Mouse (Mus musculus) macrophage (primary cell): ENCODE data around the gene Rnf114. TPM values are rescaled to one million over a fixed set of nuclear protein-coding genes. Genes with fewer than 3 reads are reported as not detected.

Experiments
- H3K27ac ChIP-seq: fragments of 350-480 bp; formaldehyde crosslinking; 2 replicates; pipeline ENCODE4 v1.9.0; 2021
- H3K36me3 ChIP-seq: fragments of 350-480 bp; formaldehyde crosslinking; 2 replicates; pipeline ENCODE4 v1.9.0; 2021; ENCODE audit errors: inconsistent target
- H3K4me3 ChIP-seq: fragments of 350-480 bp; formaldehyde crosslinking; 2 replicates; pipeline ENCODE4 v1.9.0; 2021; ENCODE audit errors: inconsistent target
- H3K79me2 ChIP-seq: fragments of 350-480 bp; formaldehyde crosslinking; 2 replicates; pipeline ENCODE4 v1.9.0; 2021; ENCODE audit errors: inconsistent target
- WGBS: methylation state at CpG from one replicate; pipeline ENCODE4 v1.1.7; 2026; ENCODE audit warnings: inconsistent platforms; ENCODE audit not compliant: missing documents; 5-methylcytosine and 5-hydroxymethylcytosine counted together
- polyA plus RNA-seq: library from polyadenylated mRNA; stranded (reverse); fragments of 250-400 nt; gene quantifications from 3 replicates; pipeline ENCODE4 v1.2.4, GENCODE M21; 2018; ENCODE audit warnings: inconsistent platforms

The Rnf114 gene
- polyA plus RNA-seq, 1 experiment from 2014 or later, result 48.9 TPM

DNA sequence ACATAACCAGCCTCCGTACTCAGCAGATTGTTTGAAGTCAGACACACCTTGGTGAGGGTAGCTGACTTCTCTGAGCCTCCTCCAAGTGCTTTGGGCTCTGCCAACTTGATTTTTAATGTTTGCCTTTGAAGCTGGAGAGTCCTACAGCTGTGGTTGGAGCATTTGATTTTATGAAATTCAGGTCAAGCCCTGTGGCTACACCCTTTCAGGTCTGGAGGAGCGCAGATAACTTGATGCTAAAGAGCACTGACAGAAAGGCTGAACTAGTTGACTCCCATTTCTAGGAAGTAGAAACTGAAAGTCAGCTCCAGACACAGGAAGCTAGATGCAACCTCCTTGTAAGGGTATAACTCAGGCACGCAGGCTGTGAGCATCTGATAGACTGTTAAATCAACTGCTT lies 12.7 kb downstream of the Rnf114 start:
- Histone ChIP-seq H3K36me3 (peaks cover 36% of the 10 kb centered on the region), H3K27ac (peak overlapping the region; percentile 91), H3K4me3 (peak overlapping the region; percentile 67), H3K79me2 (peaks cover 64% of the 10 kb centered on the region)
- 15% methylated on average over 3 of the region's 3 CpGs for WGBS

- Histone ChIP-seq H3K36me3 (peaks cover 52% of the 10 kb centered on the region), H3K27ac (peak overlapping the region; percentile 91; the same call in 1 of the 2 replicates), H3K4me3 (no peak overlapping the region), H3K79me2 (peaks cover 80% of the 10 kb centered on the region)
- 98% methylated on average over 8 of the region's 10 CpGs for WGBS
Measured at GRCm38 (mm10) chr2:167506546-167507260, 14.3 kb downstream of the Rnf114 start.

DNA sequence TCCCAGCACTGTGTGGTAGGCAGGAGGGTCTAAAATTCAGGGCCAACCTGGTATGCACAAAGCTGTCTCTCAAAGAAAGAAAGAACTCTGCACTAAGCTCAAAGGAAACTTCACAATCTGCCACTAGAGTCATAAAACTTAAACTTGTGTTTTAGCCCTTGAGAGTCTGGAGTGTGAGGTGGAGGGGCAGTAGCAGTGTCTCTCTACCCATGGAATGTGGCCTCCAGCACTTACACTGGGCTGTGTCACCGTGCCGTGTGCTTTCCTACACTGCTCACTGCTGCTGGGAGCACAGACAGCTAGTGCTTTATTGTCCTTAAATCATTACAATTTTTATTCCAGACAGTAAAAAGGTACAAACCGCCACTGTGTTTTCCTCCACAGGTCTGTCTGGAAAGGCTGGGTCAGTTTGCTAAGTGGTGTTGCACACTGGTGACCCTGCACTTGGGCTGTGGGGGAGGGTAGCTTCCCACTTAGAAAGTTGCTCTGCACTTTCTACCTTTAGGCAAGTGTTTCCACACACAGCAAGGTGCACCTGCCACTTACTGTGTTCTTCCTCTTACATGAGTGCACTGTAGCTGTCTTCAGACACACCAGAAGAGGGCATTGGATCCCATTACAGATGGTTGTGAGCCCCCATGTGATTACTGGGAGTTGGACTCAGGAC lies 15.4 kb downstream of the Rnf114 start:
- Histone ChIP-seq H3K79me2 (peaks cover 91% of the 10 kb centered on the region), H3K27ac (no peak overlapping the region), H3K36me3 (peaks cover 64% of the 10 kb centered on the region), H3K4me3 (no peak overlapping the region)
- 95% methylated on average over 3 of the region's 3 CpGs for WGBS

- H3K27ac ChIP-seq, result no peak overlapping the region
- H3K79me2 ChIP-seq, result peaks cover 98% of the 10 kb centered on the region
- WGBS, result 93% methylated on average over 2 of the region's 4 CpGs
- H3K4me3 ChIP-seq, result no peak overlapping the region
- H3K36me3 ChIP-seq, result peaks cover 71% of the 10 kb centered on the region
Measured at GRCm38 (mm10) chr2:167508569-167508968, 16.1 kb downstream of the Rnf114 start.

DNA sequence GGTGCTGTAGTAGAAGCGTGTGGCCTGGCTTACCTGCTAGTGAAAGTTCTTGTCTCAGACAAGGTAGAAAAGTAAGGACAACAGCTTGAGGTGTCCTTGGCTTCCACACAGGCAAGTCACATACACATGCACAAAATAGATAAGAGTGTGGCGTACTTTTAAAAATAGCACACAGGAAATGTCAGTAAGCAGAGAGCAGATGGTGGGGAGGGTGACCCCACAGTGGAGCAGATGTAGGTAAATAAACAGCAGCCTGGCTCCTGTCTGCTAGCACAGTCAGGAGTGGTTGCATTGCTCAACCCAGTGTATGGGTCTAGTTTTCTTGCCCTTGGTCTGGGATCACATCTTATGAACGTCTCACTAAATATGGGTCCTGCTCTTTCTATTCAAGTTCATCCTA lies 18.0 kb downstream of the Rnf114 start:
- H3K36me3 ChIP-seq, result peaks cover 90% of the 10 kb centered on the region
- no peak overlapping the region for H3K4me3 ChIP-seq
- H3K79me2 ChIP-seq, result peaks cover 92% of the 10 kb centered on the region
- 44% methylated on average over 3 of the region's 3 CpGs for WGBS
- H3K27ac ChIP-seq, result no peak overlapping the region

DNA sequence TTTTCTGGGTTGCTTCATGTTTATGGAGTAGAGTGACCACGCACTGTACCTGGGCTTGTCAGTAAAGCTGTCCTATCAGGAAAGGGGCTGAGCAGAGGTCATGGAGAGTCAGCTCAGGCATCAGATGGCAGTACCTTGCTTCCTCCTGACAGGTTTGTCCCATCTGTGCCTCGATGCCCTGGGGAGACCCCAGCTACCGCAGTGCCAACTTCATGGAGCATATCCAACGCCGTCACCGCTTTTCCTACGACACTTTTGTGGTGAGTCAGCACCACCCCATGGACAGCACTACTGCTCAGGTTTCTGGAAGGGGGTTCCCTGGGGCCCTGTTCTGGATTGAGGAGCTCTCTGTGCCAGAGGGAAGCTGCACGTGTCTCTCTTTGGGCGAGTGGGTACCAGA lies 19.9 kb downstream of the Rnf114 start:
- H3K27ac ChIP-seq, result no peak overlapping the region
- WGBS, result 94% methylated on average over 9 of the region's 9 CpGs
- H3K4me3 ChIP-seq, result no peak overlapping the region
- H3K36me3 ChIP-seq, result peaks cover 100% of the 10 kb centered on the region
- H3K79me2 ChIP-seq, result peaks cover 73% of the 10 kb centered on the region

- Histone ChIP-seq H3K4me3 (no peak overlapping the region), H3K79me2 (peaks cover 67% of the 10 kb centered on the region), H3K27ac (no peak overlapping the region), H3K36me3 (peaks cover 100% of the 10 kb centered on the region)
- 97% methylated on average over 5 of the region's 5 CpGs for WGBS
Measured at GRCm38 (mm10) chr2:167512970-167513369, 20.5 kb downstream of the Rnf114 start.

GRCm38 (mm10) chr2:167514641-167515040 lies 22.2 kb downstream of the Rnf114 start:
- Histone ChIP-seq H3K79me2 (peaks cover 50% of the 10 kb centered on the region), H3K4me3 (no peak overlapping the region), H3K36me3 (peaks cover 84% of the 10 kb centered on the region), H3K27ac (no peak overlapping the region)
- 99% methylated on average over 4 of the region's 4 CpGs for WGBS

DNA sequence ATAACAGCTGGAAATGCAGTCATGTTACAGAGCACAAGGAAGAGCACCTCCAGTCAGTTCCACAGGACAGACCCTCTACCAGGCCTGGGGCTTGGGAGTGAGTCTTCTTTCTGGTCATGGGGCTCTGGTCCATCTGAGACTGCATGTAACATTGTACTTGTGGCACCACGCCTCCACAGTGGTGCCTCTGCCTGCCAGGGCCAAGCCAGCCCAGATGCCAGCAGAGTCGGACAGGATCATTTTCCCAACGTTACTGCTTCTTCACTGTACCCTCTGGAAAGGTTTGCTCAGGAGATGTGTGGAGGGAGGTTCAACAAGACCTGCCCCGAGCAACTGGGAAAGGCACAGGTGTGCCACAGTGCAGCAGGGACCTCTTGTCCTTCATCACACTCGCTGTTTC lies 23.2 kb downstream of the Rnf114 start:
- Histone ChIP-seq H3K4me3 (no peak overlapping the region), H3K36me3 (peaks cover 74% of the 10 kb centered on the region), H3K27ac (no peak overlapping the region), H3K79me2 (peaks cover 40% of the 10 kb centered on the region)
- 98% methylated on average over 5 of the region's 5 CpGs for WGBS

DNA sequence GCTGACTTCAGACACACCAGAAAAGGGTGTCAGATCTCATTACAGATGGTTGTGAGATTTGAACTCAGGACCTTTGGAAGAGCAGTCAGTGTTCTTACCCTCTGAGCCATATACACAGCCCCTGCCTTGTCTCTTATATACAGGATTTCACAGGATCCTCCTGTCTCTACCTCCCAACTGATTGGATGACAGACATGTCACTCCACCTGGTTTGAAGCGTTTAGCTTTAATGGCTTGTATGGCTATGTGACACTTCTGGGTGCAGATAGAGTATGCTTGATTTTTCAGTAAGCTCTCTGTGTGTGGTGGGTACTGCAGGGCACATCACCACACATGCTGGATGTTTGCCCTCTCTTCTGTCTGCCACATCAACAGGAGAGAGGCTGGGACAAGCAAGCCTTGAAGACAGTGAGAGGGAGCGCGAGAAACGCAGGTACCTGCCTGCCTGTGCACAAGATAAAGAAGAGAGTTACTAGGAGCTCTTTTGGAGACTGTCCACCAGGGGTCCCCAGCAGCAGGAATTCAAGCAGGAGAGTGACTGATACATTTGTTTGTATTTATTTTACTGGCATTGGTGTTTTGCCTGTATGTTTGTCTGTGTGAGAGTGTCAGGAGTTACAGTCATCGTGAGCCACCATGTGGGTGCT lies 27.3 kb downstream of the Rnf114 start:
- Histone ChIP-seq H3K4me3 (no peak overlapping the region), H3K27ac (no peak overlapping the region), H3K36me3 (peaks cover 33% of the 10 kb centered on the region), H3K79me2 (peaks cover 3% of the 10 kb centered on the region; the same call in 1 of the 2 replicates)
- 91% methylated on average over 5 of the region's 5 CpGs for WGBS

GRCm38 (mm10) chr2:167528278-167528677 lies 35.8 kb downstream of the Rnf114 start:
- no peak overlapping the region for H3K4me3 ChIP-seq
- no peaks in the 10 kb centered on the region for H3K36me3 ChIP-seq
- 47% methylated on average over 5 of the region's 5 CpGs for WGBS

GRCm38 (mm10) chr2:167529935-167530513 lies 37.6 kb downstream of the Rnf114 start:
- no peak overlapping the region for H3K4me3 ChIP-seq
- no peaks in the 10 kb centered on the region for H3K79me2 ChIP-seq
- H3K36me3 ChIP-seq, result no peaks in the 10 kb centered on the region
- 88% methylated on average over 5 of the region's 5 CpGs for WGBS
- H3K27ac ChIP-seq, result no peak overlapping the region

More at GRCm38 (mm10) chr2:167528278-167528677, 35.8 kb downstream of the Rnf114 start:
- no peaks in the 10 kb centered on the region for H3K79me2 ChIP-seq
- H3K27ac ChIP-seq, result no peak overlapping the region

DNA sequence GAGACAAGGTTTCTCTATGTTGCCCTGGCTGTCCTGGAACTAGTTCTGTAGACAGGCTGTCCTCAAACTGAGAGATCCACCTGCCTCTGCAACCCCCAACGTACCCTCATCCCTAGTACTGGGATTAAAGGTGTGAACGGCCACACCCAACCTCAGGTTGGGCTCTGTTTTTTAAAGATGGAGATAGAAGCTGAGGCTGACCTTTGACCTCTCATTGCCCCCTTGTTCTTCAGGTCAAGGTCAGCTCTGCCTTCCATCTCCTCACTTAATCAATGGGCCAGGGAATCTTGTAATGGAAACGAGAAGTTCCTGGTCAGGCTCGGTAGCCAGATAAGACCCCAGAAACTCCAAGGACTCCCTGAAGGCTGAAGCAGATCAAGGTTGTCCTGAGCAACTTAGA lies 38.1 kb downstream of the Rnf114 start:
- H3K27ac ChIP-seq, result no peak overlapping the region
- 89% methylated on average over 4 of the region's 4 CpGs for WGBS
- H3K36me3 ChIP-seq, result no peaks in the 10 kb centered on the region
- no peaks in the 10 kb centered on the region for H3K79me2 ChIP-seq
- H3K4me3 ChIP-seq, result no peak overlapping the region

DNA sequence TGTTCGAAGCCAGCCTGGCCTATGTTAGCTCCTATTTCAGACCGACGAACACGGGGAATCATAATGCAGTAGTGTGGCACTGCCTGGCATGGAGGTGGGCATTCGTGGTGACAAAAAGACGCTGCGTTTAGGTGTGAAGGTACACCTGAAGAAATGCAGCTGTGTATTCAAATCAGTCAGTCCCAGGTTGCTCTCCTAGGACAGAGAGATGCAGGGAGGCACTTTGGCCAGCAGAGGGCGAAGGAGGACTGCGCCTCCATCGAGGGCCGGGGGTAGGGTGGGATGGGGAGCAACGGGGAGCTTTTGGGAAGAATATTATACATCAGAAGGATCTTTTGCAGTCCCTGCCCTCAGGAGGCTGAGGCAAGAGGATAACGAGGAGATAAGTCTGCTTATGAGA lies 39.7 kb downstream of the Rnf114 start:
- Histone ChIP-seq H3K4me3 (no peak overlapping the region), H3K36me3 (no peaks in the 10 kb centered on the region), H3K27ac (no peak overlapping the region), H3K79me2 (no peaks in the 10 kb centered on the region)
- 23% methylated on average over 13 of the region's 13 CpGs for WGBS

GRCm38 (mm10) chr2:167533880-167534279 lies 41.4 kb downstream of the Rnf114 start:
- Histone ChIP-seq H3K79me2 (no peaks in the 10 kb centered on the region), H3K27ac (no peak overlapping the region), H3K36me3 (no peaks in the 10 kb centered on the region), H3K4me3 (no peak overlapping the region)
